Mouse (Mus musculus): ENCODE measurements around the gene Asf1a.
"Not testable (repeated sequence)": the region's sequence is repeated elsewhere in the genome, so short reads cannot be mapped to it uniquely, and the experiment has no call there.

Asf1a gene

GRCm38 (mm10) chr10:53641507-53641906, 45.0 kb downstream of the Asf1a start:
- in situ Hi-C loops (cut with MboI): no loop called here

DNA sequence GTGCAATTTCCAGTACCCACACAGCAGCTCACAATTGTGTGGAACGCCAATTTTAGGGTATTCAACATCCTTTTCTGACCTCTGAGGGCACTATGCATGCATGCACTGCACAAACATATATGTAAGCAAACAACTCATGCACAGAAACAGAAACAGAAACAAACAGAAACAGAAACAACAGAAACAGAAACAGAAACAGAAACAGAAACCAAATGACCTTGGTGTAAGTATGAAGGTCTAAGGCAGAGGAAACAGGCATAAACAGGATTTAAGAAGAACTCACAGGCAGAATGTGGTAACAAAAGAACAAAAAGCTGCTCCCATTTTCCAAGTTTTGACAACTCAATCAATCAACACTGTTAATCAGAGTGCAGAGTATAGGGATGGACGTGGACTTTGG, 54.1 kb downstream of the Asf1a start:
- in situ Hi-C loops (cut with MboI): no loop called here

GRCm38 (mm10) chr10:53654239-53654638, 57.7 kb downstream of the Asf1a start:
- in situ Hi-C loops (cut with MboI): not testable (repeated sequence)

Data from mature B cell (primary cell).